8 mouse cellular contexts compared by ENCODE assay signal in genomic region chr6:83456131-83456983, GRCm38 (mm10). TPM values are rescaled to one million over a fixed set of nuclear protein-coding genes. Genes with fewer than 3 reads are reported as not detected.
DNase-seq lines count a peak whose midpoint lies in the region; ATAC-seq lines count a peak whose summit lies in the region.

No protein-coding gene starts in this region.

- under 1% methylated on average over 79 of the region's 105 CpGs for WGBS in liver, embryonic 15.5 days (ENCODE audit: insufficient replicate concordance)
- under 1% methylated on average over 84 of the region's 105 CpGs for WGBS in stomach, embryonic 16.5 days

- H3K4me2 ChIP-seq in liver, embryonic 15.5 days: peak overlapping the region; percentile 98
- peak overlapping the region; percentile 95 for H3K4me2 ChIP-seq in stomach, embryonic 16.5 days (ENCODE audit: low read depth, low read length)

- peaks cover 29% of the 10 kb centered on the region for H3K27me3 ChIP-seq in liver, embryonic 15.5 days
- no peaks in the 10 kb centered on the region for H3K27me3 ChIP-seq in stomach, embryonic 16.5 days (ENCODE audit: control insufficient read depth, insufficient read depth, low read length)

- no peaks in the 10 kb centered on the region for H3K36me3 ChIP-seq in liver, embryonic 15.5 days (replicated peaks)
- no peaks in the 10 kb centered on the region for H3K36me3 ChIP-seq in stomach, embryonic 16.5 days (ENCODE audit: control insufficient read depth, insufficient read depth, low read length)

- H3K9me3 ChIP-seq in liver, embryonic 15.5 days (replicated peaks): no peaks in the 10 kb centered on the region
- no peaks in the 10 kb centered on the region for H3K9me3 ChIP-seq in stomach, embryonic 16.5 days (replicated peaks; ENCODE audit: control insufficient read depth, low read length)

- DNase-seq in 3134 (ENCODE audit: extremely low read depth, insufficient read length, low spot score) (peak; percentile 85), adipocyte (ENCODE audit: low spot score) (peak; percentile 64)
- DNase-seq in embryo, embryonic 9.5 days (ENCODE audit: extremely low spot score): peak; percentile 85
- DNase-seq in heart, adult 18-20 months: peak; percentile 80 to 88
- peak; percentile 81 for DNase-seq in kidney, adult 11 months
- DNase-seq in natural killer cell, adult 2 months (ENCODE audit: low spot score in 2 of 2): peak; percentile 87

- ATAC-seq in liver, embryonic 15.5 days (ENCODE audit: insufficient read depth): peak; percentile 77
- peak; percentile 81 for ATAC-seq in stomach, embryonic 16.5 days (ENCODE audit: insufficient read depth, low FRiP score)

- peak overlapping the region; percentile 86 for H3K27ac ChIP-seq in liver, embryonic 15.5 days (replicated peaks)
- H3K27ac ChIP-seq in stomach, embryonic 16.5 days (ENCODE audit: low read length): peak overlapping the region; percentile 98

- H3K9ac ChIP-seq in liver, embryonic 15.5 days: peak overlapping the region; percentile 72
- peak overlapping the region; percentile 96 for H3K9ac ChIP-seq in stomach, embryonic 16.5 days (ENCODE audit: low read length)

- H3K4me3 ChIP-seq in liver, embryonic 15.5 days (replicated peaks): peak overlapping the region; percentile 74
- peak overlapping the region; percentile 87 for H3K4me3 ChIP-seq in stomach, embryonic 16.5 days (replicated peaks; ENCODE audit: low read length)

- peaks cover 80% of the 10 kb centered on the region for H3K4me1 ChIP-seq in liver, embryonic 15.5 days (replicated peaks)
- peaks cover 63% of the 10 kb centered on the region for H3K4me1 ChIP-seq in stomach, embryonic 16.5 days (ENCODE audit: control insufficient read depth, insufficient read depth, low read length)

RNA-seq across cellular contexts. Expression of gene Tet3, which starts 2.5 kb away (rescaled TPM):
- total RNA-seq in heart, adult 18-20 months (2021): 10 to 100 TPM; 11.5 to 12.7 TPM
- polyA plus RNA-seq in liver, embryonic 15.5 days (2015; fragmentation: Nextera tagmentation; extraction: Ambion mirVana): 10.8 and 11.4 TPM in 2 replicates
- polyA plus RNA-seq in stomach, embryonic 16.5 days (2015; fragmentation: Nextera tagmentation; extraction: Ambion mirVana): 34.5 and 44.2 TPM in 2 replicates

RNA-seq across cellular contexts. Expression of gene Dguok, which starts 50.4 kb away (rescaled TPM):
- total RNA-seq in heart, adult 18-20 months (2021): 10 to 100 TPM; 34.7 to 35.0 TPM
- polyA plus RNA-seq in liver, embryonic 15.5 days (2015; fragmentation: Nextera tagmentation; extraction: Ambion mirVana): 26.4 and 28.4 TPM in 2 replicates
- 69.5 and 79.1 TPM in 2 replicates for polyA plus RNA-seq in stomach, embryonic 16.5 days (2015; fragmentation: Nextera tagmentation; extraction: Ambion mirVana)

Comparison
In these comparisons a context has a peak if more than half of its experiments do, and no peak if none do; other contexts are left out.
1. Peak in every context shown above with its lines: DNase-seq, ATAC-seq, H3K4me3 ChIP-seq and H3K27ac ChIP-seq.